Mouse (Mus musculus) spleen, embryonic (tissue): ENCODE measurements around the gene Gm45521.

Source experiments
- CTCF ChIA-PET: fragments of 350-600 bp; sonication (Branson Sonifier 250); formaldehyde crosslinking; loops from one replicate; lab custom pipeline; 2022; lab: Charles Lee

Gm45521 gene

GRCm38 (mm10) chr14:7997255-7997696 lies 40.2 kb downstream of the Gm45521 start:
- CTCF ChIA-PET, result interaction anchor here (0.6 kb wide), 2 partner anchors 25 to 50 kb away, joined by 3 to 4 read pairs; no protein-coding TSS in a partner anchor

DNA sequence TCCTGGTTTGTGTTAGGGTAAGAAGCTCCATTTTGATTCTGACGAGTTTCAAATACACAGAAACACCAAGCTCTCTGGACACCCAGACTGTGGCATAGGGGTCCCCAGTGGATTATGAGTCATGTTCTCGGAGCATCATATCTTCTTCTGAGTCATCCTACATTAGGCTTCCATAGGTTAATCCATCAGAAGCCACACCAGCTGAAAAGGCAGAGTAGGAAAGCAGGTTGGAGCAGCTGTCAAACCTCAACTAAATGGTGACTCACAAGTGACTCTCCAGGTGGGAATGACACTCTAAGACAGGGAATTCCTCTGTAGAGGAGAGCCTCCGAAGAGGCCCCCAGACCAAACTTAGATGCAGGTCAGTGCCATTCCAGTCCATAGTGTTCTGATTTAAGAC lies 41.9 kb downstream of the Gm45521 start:
- CTCF ChIA-PET, result no interaction called here

DNA sequence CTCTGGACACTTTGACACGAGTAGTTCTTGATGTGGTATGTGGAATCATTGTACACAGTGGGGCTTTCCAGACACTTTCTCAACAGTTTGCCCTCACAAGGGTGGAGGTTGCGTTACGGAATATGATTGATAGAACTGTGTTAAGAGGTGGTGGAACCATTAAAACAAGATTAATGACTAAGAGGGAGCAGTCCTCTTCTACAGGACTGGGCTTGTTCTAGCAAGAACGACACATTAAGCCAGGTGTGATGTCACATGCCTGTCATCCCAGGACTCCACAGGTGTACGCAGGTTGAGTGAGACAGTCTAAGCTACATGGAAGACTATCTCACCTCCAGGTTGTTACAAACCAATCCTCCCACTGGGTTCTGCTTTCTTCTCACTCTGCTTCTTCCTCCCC lies 42.3 kb downstream of the Gm45521 start:
- CTCF ChIA-PET, result no interaction called here

DNA sequence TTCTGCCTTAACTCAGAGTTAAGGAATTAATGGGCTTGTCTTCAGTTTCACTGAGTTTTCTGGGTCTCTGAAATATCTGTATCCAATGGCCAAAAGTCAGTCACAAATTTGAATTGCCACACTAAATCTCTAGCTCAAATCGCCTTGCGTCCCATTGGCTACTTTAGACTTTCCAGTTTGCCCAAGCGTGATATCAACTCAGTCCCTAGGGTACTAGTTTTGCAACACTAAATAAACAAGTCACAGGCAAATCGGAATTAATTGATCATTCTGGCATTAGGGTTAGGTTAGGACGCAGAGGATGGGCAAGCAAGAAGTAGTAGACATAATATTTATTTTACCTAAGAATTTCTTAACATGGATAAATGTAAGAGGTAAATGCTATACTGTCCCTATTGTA lies 43.2 kb downstream of the Gm45521 start:
- CTCF ChIA-PET, result no interaction called here

DNA sequence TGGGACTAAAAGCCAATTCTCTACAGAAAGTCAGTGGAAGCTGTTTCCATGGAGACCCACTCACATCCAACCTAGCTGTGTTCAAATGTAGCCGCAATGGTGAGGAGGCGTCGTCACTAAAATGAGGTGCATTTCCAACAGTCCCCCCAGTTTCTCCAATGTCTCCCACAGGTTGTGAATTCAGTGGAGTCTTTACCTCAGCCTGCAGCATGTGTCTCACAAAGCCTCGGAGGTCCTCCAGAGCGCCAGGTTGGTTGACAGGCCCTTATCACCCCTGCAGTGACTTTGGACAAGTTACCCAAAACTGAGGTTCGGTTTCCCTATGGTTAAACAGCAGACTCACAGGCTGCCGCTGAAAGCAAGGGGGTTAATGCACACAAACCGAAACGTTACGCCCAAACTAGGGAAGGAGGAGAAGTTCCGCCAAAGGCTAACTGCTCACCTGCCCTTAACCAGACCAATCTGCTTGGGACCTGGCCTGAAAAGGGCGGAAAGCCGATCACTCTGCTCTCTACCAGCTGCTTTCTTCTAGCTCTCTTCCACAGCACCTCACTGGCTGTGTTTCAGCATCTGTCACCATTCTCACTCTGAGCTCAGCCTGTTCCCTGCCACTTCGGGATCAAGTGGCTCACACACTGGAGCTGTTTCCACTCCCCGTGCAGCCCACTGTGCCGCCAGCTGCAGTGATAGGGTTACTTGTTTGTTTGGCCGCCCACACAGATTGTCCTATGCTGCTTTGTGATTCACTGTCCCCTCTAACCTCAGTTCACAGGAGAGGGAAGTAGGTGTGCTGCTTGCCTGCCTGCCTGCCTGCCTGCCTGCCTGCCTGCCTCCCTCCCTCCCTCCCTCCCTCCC lies 44.0 kb downstream of the Gm45521 start:
- CTCF ChIA-PET, result interaction anchor here (0.8 kb wide), 1 partner anchor 148 kb away, joined by 4 read pairs; no protein-coding TSS in a partner anchor

GRCm38 (mm10) chr14:8002432-8003092 lies 45.5 kb downstream of the Gm45521 start, which contains the start of gene Abhd6:
Gene Abhd6, plus strand, starts transcription at chr14:8002902.
- CTCF ChIA-PET, result interaction anchor here (0.6 to 0.8 kb wide), 3 partner anchors 14 to 429 kb away, joined by 4 to 25 read pairs (median 9); no protein-coding TSS in a partner anchor

DNA sequence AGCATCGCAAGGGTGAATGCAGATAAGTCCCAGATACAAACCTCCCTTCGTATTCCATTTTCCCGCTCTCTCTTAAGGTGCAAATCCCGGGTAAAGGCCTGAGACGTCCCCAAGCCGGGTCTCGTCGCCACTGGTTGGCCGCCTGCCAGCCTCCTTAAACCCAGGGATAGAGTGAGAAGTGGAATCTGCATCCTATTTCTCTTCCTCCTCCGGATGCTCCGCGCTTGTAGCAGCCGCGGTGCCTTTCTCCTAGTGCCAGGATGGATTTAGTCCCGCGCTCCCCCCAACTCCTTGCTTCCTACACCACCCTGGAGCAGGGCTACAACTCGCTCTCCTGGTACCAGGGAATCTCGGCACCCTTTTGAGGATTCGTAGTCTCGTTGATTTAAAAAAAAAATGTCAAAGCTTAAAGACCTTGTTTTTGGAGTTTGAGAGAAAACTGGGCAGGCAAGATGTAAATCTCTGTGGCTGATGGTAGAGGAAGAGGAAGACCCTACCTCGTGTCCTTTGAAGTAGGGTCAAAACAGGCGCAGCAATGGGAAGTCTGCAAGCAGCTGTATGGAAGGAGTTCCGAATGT lies 46.1 kb downstream of the Gm45521 start:
- CTCF ChIA-PET, result interaction anchor here (1.1 to 1.2 kb wide), 2 partner anchors 11 to 216 kb away, joined by 3 to 6 read pairs; no protein-coding TSS in a partner anchor

DNA sequence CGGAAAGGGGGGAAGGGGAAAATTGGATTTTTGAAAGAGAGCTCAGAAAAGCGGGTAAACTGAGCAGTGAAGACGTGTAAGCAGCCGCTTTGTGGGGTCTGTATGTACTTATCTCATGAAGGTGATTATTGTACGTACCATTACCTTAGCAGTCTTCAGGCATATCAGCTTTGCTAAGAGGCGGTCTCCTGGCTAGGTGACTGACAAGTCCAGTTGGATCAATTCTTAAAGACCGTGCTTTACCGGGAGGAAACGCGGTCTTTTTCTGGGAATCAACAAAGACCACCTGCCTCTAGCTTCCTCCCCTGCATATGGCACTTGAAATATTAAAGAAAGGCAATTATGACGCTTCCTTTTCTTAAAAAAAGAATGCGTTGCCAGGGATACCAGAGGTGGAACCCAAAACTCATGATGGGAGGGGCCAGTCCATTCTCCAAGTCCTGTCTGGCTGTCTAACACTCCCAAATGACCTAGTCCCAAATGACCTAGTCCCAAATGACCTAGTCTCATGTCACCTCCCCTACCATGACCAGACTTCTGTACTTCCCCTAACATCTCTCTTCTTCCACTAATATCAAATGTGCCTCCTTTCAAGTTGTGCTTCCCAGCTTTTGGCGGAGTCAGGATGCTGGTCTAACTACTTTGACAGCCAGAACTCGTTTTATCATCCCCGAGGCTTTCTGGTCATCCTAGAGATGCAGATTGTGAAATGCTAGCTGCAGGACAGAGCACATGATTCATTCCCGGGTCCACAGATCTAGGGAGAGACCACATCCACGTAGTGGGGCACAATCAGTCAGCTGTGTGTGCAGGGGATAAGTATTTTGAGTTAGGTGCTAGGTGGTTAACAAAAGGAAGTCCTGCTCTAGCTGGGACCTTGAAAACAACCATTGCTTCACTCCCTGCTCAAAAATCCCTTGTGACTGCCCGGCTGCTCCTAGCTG lies 46.9 kb downstream of the Gm45521 start:
- CTCF ChIA-PET, result interaction anchor here (1.1 to 1.2 kb wide), 2 partner anchors 12 to 215 kb away, joined by 3 to 6 read pairs; no protein-coding TSS in a partner anchor

GRCm38 (mm10) chr14:8006061-8006460 lies 49.0 kb downstream of the Gm45521 start:
- CTCF ChIA-PET, result interaction anchor here (0.7 kb wide), 1 partner anchor 12 kb away, joined by 3 read pairs; the partner anchor contains the start of gene Dnase1l3

DNA sequence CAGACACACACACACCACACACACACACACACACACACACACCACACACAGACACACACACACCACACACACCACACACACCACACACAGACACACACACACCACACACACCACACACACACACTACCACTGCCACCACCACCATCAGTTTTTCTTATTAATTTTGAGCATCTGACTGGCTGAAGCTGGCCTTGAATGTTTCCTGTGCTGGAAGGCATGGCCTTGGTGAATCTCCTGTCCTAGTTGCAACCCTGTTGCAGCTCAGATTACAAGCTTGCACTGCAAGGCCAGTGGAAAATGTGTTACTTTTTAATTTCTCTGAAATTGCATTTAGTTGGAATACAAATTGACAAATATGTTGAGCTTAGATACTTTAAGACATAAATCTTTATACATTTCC lies 50.0 kb downstream of the Gm45521 start:
- CTCF ChIA-PET, result no interaction called here

GRCm38 (mm10) chr14:8007486-8007885 lies 50.4 kb downstream of the Gm45521 start:
- CTCF ChIA-PET, result no interaction called here

DNA sequence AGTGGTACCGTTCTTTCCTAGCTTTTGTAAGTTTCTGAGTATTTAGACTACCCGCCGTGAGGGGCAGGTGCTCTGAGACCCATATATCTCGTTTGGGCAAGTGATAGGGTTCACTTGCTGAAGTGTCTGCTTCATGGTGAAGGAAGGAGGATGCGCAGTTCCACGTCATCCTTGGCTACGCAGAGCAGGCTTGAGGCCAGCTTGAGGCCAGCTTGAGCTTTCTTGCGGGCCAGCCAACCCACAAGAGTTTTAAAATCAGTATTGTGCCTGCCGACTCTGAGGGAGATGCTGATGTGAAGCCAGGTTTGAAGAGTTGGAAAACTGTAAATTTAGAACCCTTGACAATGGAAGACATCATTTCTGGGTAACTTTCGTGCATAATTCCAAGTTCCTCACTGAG lies 50.8 kb downstream of the Gm45521 start:
- CTCF ChIA-PET, result no interaction called here
